Mouse (Mus musculus) spleen, postnatal 14 days (tissue): Measurements from ENCODE around the gene Olfr652.

ENCODE experiments used
- DNase-seq, 2 experiments: peaks; one replicate each; pipeline ENCODE4 v3.0.0; 2021 to 2022; ENCODE audit warnings: low spot score in 2 of 2

Gene Olfr652

GRCm38 (mm10) chr7:104560601-104561000, at the start of gene Olfr652:
Gene Olfr652, plus strand, starts transcription at chr7:104560901.
- DNase-seq: no peak

GRCm38 (mm10) chr7:104549833-104550232, 10.9 kb upstream of the Olfr652 start, which contains the start of gene Olfr651:
Gene Olfr651, plus strand, starts transcription at chr7:104550133.
- no peak for DNase-seq

- DNase-seq: no peak
Observed at GRCm38 (mm10) chr7:104552700-104553099, 8.0 kb upstream of the Olfr652 start.

GRCm38 (mm10) chr7:104577014-104577413, 16.3 kb downstream of the Olfr652 start, which contains the start of gene Olfr653:
Gene Olfr653, plus strand, starts transcription at chr7:104577314.
- no peak for DNase-seq

- DNase-seq: no peak
Observed at GRCm38 (mm10) chr7:104580846-104581245, 20.1 kb downstream of the Olfr652 start.

GRCm38 (mm10) chr7:104581429-104581828, 20.7 kb downstream of the Olfr652 start:
- DNase-seq: no peak

GRCm38 (mm10) chr7:104586725-104587124, 26.0 kb downstream of the Olfr652 start, which contains the start of gene Olfr654:
Gene Olfr654, plus strand, starts transcription at chr7:104587025.
- no peak for DNase-seq

- no peak for DNase-seq
Observed at GRCm38 (mm10) chr7:104588274-104588673, 27.6 kb downstream of the Olfr652 start.

- no peak for DNase-seq
Observed at GRCm38 (mm10) chr7:104601679-104602078, 41.0 kb downstream of the Olfr652 start, which contains the start of gene Olfr655. Gene Olfr655, minus strand, starts transcription at chr7:104601779.

- DNase-seq: peak; percentile 11 to 40
Observed at GRCm38 (mm10) chr7:104603173-104603572, 42.5 kb downstream of the Olfr652 start.

- DNase-seq: no peak
Observed at GRCm38 (mm10) chr7:104604727-104605126, 44.0 kb downstream of the Olfr652 start.

GRCm38 (mm10) chr7:104613655-104614054, 53.0 kb downstream of the Olfr652 start, which contains the start of gene Olfr656:
Gene Olfr656, plus strand, starts transcription at chr7:104613955.
- no peak for DNase-seq
